Mouse (Mus musculus): Measurements from ENCODE around the gene Gpd1.

The Gpd1 gene

DNA sequence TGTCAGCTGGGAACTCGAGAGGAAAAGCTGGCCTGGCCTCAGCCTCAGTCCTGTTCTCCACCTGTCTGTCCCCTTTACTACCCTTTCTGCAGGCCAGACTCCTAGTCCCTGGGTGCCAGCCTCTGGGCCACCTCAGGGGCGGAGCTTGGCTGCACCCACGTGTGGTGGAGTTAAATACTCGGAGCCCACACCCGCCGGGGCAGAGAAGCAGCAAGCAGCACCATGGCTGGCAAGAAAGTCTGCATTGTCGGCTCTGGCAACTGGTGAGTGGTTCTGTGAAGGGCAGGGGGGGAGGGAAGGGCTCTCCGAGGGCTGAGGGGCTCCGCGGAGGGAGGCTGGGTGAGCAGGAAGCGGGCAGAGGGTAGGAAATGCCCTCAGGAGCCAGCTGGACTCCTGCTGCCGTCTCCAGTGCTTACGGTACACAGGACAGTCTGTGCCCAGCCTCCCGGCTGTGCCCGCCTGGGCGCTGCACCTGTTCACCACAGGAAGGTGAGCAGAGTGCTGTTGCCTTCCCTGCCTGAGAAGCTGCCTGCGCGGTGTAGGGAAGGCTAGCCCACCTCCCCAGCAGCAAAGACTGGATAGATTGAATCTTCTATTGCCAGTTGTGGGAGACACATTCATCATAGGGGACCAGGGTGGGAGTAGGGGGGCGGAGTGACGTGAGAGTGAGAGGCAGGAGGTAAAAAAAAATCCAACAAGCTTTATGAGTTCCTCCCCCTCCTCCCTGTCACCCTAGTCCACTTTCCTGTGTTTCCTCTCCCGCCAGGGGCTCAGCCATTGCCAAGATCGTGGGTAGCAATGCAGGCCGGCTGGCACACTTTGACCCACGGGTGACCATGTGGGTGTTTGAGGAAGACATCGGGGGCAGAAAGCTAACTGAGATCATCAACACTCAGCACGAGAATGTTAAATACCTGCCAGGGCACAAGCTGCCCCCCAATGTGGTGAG is at the start of gene Gpd1:
Gene Gpd1 (plus strand): TSS at position 130 of the 949 bp plus-strand sequence.
- no peak for DNase-seq (ENCODE audit: low read depth, low spot score)

DNA sequence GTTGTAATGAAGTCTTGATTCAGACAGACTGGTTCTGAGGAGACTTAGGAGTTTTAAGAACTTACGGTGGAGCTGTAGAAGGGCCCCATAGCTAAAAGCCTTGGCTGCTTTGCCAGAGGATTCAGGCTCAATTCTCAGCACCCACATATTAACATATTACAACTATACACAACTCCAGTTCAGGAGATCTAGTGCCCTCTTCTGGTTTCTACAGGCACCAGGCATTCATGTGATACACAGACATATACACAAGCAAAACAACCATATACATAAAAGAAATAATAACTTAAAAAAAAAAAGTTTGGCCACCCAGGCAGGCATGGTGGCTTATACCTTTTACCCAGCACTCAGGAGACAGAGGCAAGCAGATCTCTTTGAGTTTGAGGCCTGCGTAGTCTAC is 49.8 kb upstream of the Gpd1 start:
- DNase-seq (ENCODE audit: low read depth, low spot score), result no peak

DNA sequence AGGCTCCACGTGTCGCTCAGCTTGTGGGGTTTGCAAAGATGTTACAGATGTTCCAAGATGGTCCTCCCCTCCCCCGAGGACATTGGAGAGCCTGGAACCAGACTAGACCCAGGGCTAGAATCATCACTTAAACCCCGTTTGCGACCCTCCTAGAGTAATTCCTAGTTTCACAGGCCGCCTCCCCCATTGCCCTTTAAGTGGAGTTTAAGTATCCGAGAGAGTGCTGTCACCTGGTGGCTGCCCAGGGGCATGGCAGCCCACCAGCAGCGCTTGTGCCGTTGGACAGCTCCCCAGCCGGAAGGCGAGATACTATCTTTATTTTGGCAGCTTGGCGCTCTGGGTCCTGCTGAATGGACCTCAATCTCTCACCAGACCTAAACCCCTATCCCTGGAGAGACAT is 48.4 kb upstream of the Gpd1 start:
- peak; percentile 82 for DNase-seq (ENCODE audit: low read depth, low spot score)

DNA sequence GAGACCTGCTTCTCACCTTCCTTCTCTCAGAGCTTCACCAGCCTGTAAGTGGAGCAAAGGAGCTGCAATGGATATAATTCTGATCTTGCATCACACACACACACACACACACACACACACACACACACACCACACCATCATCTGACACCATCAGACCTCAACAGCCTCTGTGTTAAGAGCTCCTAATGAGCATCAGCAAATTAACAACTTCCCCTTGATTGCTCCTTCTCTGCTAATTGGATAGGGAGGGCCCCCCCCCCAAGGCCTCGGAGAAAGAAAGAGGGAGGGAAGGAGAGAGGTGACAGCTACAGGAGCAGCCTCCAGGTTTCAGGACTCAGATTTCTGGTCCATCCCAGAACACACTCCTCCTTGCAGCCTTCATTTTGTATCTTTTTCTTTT is 47.9 kb upstream of the Gpd1 start:
- no peak for DNase-seq (ENCODE audit: low read depth, low spot score)

DNA sequence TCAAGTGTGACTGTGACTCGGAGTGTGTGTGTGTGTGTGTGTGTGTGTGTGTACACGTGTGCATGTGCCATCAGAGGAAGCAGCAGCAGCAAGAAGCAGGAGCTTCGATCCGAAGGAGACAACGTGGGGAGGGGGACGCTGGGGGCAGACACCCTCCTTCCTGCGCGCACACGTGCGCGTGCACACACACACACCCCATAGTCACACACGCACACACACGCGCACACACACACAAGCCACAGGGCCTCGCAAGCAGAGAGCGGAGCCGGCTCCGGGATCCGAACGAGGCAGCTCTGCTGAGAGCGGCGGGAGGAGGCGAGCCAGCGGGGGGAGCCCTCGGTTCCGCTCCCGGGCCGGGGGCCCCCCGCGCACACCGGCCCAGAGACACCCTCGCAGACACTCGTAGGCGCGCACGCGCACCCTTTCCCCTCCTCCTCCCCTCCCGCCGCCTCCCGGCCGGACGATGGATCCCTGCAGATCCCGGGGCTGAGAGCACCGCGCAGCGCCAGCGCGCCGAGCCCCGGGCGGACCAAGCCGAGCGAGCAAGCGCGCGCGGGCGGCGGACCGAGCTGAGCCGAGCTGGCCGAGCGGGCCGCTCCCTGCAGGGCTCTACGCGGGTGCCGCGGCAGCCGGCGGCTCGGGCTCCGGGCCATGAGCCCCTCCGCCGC is 47.0 kb upstream of the Gpd1 start, which contains the start of gene Asic1:
Gene Asic1 (plus strand): TSS at position 215 of the 668 bp plus-strand sequence.
- DNase-seq (ENCODE audit: low read depth, low spot score), result peak; percentile 61

DNA sequence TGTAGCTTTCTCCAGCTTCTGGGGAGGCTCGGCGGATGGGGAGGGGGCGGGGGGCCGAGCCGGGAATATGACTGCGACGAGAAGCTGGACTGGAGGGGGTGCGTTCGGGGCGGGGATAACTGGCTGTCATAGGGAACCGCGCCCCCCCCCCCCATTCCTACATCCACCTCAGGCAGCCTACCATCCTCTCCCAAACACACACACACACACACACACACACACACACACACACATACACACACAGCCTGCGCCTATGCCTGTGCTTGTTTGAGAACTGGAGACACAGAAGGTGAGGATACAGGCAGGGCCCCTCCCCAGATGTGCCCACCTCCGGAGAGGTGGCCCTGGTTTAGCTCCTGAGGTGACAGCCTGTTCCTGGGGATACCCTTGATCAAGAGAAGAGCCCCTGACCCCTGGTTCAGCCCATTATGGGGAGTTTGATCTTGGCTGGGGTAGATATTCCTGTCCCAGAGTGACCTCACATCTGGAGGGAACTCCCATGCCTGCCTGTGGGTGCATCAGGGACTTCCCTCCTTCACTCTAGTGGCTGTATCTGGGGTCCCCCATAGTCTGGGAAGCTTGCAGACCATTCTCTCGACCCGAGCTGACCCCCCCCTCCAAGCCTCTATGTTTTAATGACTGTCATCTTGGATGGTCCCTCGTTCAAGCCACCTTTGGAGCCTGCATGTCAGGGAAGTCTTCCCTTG is 46.2 kb upstream of the Gpd1 start:
- DNase-seq (ENCODE audit: low read depth, low spot score), result no peak

DNA sequence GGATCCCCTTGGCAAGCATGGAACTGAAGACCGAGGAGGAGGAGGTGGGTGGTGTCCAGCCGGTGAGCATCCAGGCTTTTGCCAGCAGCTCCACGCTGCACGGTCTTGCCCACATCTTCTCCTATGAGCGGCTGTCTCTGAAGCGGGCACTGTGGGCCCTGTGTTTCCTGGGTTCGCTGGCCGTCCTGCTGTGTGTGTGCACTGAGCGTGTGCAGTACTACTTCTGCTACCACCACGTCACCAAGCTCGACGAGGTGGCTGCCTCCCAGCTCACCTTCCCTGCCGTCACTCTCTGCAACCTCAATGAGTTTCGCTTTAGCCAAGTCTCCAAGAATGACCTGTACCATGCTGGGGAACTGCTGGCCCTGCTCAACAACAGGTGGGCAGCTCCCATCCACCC is 45.5 kb upstream of the Gpd1 start:
- no peak for DNase-seq (ENCODE audit: low read depth, low spot score)

DNA sequence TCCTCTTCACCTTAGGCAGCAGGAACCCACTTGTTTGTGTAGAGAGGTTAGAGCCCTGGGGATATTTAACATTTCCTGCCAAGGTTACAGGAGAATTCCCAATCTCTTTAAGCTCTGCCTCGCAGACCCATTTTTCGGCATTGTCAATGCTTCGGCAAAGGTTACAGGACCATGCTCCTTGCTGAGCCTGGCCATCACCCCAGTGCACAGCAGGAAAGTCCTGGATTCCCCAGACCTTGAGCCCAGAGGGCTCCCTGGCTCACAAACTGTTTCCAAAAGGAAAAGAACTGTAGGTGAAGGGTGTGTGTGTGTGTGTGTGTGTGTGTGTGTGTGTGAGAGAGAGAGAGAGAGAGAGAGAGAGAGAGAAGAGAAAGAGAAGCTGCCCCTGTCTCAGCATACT is 42.4 kb upstream of the Gpd1 start:
- DNase-seq (ENCODE audit: low read depth, low spot score), result no peak

DNA sequence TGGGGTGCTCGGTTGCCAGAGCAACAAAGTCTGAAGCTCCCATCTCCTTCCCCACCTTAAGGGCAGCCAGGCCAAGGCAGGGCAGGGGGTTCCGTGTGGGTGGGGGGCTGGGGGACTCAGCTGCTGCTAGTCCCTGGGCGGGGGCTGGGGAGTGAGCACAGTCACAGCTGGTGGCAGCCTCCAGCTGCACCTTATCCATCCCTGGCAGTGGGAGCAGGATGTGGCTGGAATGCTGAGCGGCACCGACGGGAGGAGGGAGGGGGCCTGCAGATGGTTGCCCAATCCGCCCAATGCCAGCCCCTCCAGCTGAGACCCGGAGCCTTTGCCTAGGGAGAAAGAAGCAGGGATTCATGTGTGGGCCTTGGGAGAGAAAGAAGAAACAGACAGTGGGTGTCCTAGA is 40.2 kb upstream of the Gpd1 start:
- no peak for DNase-seq (ENCODE audit: low read depth, low spot score)

DNA sequence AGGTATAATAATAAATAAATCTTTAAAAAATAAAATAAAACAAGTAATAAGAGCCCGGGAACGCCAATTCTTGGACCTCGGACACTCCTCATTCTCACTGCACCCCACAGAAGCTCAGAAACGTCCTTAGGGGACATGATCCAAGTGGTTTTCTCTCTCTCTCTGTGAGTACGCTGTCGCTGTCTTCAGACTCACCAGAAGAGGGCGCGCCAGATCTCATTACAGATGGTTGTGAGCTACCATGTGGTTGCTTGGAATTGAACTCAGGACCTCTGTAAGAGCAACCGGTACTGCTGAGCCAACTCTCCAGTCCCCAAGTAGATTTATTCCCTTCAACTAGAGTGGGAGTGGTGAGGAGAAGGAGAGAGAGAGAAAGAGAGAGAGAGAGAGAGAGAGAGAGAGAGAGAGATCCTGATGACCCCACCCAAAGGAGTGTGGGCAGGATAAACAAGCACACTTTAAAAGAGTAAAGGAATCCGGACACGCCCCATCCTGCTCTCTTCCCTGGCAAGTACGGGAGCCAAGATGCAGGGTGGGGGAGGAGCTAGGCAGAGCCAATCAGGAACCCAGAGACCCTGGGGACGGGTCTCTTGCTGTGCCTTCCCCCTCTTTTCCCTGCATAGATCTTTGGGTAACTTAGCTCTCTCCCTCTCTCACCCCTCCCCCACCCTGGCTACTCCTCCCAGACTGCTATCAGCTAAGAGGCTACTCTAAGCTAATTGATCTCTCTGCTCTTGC is 39.1 kb upstream of the Gpd1 start:
- DNase-seq (ENCODE audit: low read depth, low spot score), result peak; percentile 65

DNA sequence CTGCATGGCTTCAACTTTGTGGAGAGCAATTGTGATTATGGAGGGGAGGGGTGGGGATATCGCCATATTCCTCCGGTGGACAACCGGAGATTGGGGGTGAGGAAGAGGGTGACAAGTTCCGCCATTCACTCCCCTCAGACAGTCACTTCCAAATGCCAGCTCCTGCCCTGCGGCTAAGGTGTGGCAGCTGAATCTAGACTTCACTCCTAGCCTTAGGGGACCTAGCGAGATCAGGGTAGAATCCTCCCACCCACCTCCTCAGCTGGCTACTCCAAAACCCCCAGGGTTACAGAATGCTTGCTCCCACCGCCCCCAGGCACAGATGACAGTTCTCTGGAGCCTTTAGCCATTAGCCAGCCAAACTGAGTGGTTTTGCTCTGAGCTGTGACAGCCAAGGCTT is 38.3 kb upstream of the Gpd1 start:
- no peak for DNase-seq (ENCODE audit: low read depth, low spot score)

DNA sequence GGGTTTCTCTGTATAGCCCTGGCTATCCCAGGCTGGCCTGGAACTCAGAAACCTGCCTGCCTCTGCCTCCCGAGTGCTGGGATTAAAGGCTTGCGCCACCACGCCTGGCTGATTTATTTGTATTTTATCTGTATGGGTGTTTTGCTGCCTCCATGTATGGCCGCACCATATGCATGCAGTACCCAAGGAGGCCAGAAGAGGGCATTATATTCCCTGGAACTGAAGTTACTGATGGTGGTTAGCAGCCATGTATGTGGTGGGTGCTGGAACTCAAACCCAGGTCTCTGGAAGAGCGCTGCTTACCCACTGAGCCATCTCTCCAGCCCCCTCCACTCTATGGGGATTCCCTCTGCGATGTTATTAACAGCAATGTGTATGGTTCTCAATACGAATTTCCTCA is 34.4 kb upstream of the Gpd1 start:
- DNase-seq (ENCODE audit: low read depth, low spot score), result no peak

DNA sequence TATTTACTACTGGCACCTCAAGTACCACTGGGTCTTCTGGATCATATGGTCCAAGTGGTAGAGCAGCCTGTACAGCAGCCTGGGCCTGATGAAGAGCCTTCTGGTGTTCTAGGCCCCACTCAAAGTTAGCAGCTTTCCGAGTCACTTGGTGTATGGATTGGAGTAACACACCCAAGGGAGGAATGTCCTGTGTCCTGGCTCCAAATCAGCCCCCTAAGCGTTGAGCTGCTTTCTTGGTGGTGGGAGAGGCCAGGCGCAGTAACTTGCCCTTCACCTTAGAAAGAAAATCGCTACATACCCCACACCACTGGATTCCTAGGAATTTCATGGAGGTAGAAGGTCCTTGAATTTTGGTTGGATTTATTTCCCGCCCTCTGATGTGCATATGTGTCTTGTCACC is 33.2 kb upstream of the Gpd1 start:
- DNase-seq (ENCODE audit: low read depth, low spot score), result no peak

DNA sequence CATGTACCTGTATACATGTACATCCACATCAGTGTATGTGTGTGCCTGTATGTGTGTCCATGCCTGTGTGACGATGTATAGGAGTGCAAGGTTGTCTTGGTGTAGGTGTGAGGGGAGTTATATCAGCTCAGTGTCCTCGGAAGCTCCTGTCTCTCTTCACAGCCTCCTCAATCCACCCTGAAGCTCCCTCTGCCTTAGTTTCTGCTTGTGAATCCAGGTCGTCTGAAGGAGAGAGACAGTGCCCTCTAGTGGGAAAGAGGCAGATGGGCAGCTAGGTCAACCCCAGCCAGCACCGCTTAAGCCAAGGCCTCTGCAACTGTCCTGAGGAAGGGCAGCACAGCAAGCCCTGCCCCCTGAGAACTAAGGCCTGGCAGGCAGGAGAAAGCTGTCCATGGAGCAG is 28.6 kb upstream of the Gpd1 start:
- peak; percentile 79 for DNase-seq (ENCODE audit: low read depth, low spot score)

DNA sequence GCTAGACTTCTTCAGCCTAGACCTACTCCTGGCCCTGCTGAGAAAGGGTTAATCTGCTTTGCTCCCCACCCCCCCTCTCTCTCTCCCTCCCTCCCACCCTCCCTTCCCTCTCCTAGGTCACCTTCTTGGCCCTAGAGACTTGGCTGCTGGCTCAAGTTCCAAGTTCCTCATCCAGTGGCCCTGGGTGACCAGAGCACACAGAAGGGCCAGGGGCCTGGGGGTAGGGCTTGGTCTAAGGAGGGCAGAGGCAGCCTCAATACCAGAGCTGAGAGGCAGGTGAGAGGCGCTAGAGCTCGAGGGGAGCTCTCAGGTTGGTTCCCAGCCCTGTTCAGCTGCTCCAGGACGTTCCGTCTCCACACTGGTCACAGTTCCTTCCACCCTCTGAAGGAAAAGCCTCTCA is 26.4 kb upstream of the Gpd1 start:
- DNase-seq (ENCODE audit: low read depth, low spot score), result no peak

DNA sequence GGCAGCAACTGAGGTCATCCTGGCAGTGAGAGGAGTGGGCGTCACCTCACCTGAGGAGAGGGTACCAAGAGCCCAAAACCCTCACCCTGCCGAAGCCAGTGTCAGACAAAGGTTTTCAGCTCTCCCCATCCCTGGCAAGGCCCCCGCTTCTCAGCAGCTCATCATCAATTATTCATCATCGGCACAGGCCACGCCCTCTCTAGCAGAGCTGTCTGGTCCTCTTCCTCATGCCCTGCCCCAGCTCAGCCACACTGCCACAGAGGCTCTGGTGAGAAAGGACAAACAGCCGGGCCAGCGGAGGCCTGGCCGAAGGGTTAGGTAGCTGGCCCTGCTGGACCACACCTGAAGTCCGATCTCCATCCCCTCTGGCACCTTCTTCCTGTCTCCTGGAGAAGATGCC is 25.3 kb upstream of the Gpd1 start:
- no peak for DNase-seq (ENCODE audit: low read depth, low spot score)

DNA sequence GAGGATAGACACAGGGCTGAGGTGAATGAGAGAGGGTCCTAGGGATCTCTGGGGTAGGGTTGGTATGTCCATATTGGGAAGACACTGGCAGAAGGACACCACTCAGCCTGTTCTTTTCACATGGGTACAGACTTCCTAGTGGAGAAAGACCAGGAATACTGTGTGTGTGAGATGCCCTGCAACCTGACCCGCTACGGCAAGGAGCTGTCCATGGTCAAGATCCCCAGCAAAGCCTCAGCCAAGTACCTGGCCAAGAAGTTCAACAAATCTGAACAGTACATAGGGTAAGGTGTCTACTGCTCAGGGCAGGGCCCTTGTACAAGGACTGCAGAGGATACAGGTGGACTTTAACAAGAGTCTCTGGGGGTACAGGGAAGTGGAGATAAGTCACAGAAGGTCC is 20.0 kb upstream of the Gpd1 start:
- no peak for DNase-seq (ENCODE audit: low read depth, low spot score)

DNA sequence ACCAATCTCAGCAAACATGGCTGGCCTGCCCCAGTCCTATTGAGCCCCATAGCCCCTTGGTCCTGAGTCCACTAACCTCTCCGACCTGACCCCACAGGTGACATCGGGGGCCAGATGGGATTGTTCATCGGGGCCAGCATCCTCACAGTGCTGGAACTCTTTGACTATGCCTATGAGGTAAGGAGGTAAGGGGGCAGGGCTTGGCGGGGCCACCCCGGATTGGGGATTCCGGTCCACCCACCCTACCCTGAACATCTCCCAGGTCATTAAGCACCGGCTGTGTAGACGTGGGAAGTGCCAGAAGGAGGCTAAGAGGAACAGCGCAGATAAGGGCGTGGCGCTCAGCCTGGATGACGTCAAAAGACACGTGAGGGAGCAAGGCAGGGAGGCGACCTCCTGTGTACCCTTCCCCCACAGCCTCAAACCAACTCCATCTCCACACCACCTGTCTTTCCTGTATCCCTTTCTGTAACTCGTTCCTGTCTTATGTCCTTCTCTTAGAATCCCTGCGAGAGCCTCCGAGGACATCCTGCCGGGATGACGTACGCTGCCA is 18.7 kb upstream of the Gpd1 start:
- no peak for DNase-seq (ENCODE audit: low read depth, low spot score)

DNA sequence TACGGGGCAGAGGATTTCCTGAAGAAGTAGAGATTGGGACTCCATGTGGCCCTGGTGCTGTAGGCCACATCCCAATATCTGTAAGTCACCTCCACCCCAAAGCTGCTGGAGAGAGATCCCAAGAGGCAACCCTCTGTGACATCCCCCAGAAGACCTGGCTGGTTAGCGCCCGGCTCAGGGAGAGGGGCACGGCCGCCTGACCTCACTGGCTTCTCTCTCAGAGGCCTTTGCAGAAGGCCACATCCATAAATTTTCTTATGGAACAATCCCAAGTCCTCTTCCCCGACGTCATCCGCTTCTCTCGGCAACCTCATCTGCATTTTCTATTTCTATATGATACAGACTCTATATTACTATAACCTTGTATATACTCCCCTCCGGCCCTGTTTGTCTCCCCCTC is 17.6 kb upstream of the Gpd1 start:
- DNase-seq (ENCODE audit: low read depth, low spot score), result no peak

DNA sequence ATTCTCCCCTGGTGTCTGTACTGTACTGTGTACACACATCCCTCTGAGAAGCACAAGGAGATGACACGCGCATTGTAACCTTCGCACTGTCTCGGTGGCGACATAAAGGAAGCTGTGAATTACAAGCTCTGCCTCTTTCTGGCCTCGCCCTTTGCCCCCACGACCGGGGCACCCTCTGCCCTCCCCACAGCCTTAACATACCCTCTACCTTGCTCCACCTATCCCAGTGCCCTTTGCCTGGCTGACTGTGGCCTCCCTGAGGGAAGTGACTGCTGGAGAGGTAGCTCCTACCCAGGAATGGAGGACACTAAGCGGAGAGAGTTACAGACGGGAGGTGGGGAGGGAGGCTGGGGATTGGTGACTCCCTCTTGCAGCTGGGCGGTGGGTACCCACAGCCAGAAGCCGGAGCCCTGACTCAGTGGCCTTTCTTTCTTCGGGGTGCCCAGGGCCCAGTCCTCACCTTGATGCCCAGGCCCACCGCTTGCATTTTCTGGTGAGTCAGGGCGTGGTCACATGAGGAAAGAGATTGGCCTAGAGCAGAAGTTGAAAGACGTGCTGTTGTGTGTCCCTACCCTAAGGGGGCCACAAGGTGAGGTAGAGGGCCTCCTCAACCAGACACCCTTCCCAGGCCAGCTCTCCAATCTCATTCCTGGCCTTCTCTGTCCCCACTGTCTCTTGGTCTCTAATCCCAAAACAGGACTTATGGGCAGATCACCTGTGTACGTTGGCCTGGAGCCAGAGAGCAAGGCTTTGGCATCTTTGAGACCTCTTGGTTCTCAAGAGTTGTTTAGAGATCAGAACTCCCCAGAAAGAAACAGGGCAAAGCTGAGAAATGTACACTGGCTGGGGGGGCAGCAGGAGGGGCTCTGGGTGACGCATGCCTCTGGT is 16.9 kb upstream of the Gpd1 start:
- no peak for DNase-seq (ENCODE audit: low read depth, low spot score)

All from mesoderm, embryonic 11.5 days (tissue).